In the genomic region with DNA sequence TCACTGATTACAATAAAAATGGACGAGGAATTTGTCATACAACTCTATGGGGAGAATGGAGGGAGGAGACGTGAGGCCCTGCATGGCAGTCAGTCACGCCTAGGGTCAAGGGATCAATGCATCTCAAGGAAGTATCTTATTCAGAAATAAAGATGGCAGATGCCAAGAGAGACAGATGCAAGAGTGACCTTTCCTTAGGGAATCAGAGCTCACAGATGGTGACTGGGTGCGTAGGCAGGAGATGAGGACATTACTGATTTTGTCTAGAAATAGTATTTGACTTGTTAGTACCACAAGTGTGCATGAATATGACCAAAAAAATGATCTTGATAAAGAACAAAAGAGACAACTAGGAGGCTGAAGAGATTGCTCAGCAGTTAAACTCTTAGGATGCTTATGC, we compare ENCODE assay signal across 32 mouse cellular contexts. TPM values are rescaled to one million over a fixed set of nuclear protein-coding genes. Genes with fewer than 3 reads are reported as not detected.
DNase-seq lines count a peak whose midpoint lies in the region; ATAC-seq lines count a peak whose summit lies in the region.
"Had no signal": no experiment of that assay in that cellular context is flagged by ENCODE, and none has a peak within 500 bp of the region (broad histone marks: within the 10 kb centered on the region; RNA-seq: fewer than 3 reads in every experiment).

No protein-coding gene starts in this region.

- no peaks in the 10 kb centered on the region for H3K27me3 ChIP-seq in neural tube, embryonic 15.5 days (replicated peaks)
- H3K27me3 ChIP-seq: embryonic facial prominence, embryonic 12.5 days; liver, embryonic 12.5 days; midbrain, embryonic 12.5 days had no signal

- H3K4me1 ChIP-seq in neural tube, embryonic 15.5 days: no peaks in the 10 kb centered on the region
- H3K4me1 ChIP-seq: embryonic facial prominence, embryonic 12.5 days; liver, embryonic 12.5 days; midbrain, embryonic 12.5 days had no signal

- peak; percentile 10 for DNase-seq in embryo, embryonic 11 days
- DNase-seq in embryo, embryonic 10 days (ENCODE audit: low spot score): no peak
- peak; percentile 28 for DNase-seq in layer of hippocampus, adult 11-12 months (ENCODE audit: low spot score)
- DNase-seq in layer of hippocampus, adult 9-10 months (ENCODE audit: low spot score): no peak
- peak; percentile 52 to 68 for DNase-seq in right cerebral cortex, adult 2 months (ENCODE audit: low spot score in 2 of 2)
- DNase-seq in right cerebral cortex, adult 18-20 months: no peak
- DNase-seq: adrenal gland, postnatal 10 days; cerebellum, adult 11 months; cerebellum, postnatal 10 days; gastrocnemius, adult 2 months; gastrocnemius, postnatal 36 days; heart, adult 18-20 months; heart, postnatal 36 days; kidney, adult 9 months; kidney, postnatal 10 days; left cerebral cortex, postnatal 4 days; liver, postnatal 0 days; lung, postnatal 36 days; retina, postnatal 1 day; spleen, adult 18-20 months; thymus, adult 18-20 months; thymus, postnatal 25 days had no signal

- no peak for ATAC-seq in neural tube, embryonic 15.5 days (ENCODE audit: low FRiP score)
- ATAC-seq: forebrain, embryonic 14.5 days; intestine, postnatal 0 days; liver, embryonic 12.5 days; liver, postnatal 0 days; Patski had no signal

- no peak overlapping the region for H3K9ac ChIP-seq in neural tube, embryonic 15.5 days (replicated peaks)
- H3K9ac ChIP-seq: embryonic facial prominence, embryonic 12.5 days; liver, embryonic 12.5 days; liver, postnatal 0 days; midbrain, embryonic 12.5 days had no signal

- no peak overlapping the region for H3K4me2 ChIP-seq in neural tube, embryonic 15.5 days
- H3K4me2 ChIP-seq: embryonic facial prominence, embryonic 12.5 days; heart, embryonic 11.5 days; liver, embryonic 12.5 days; midbrain, embryonic 12.5 days had no signal

- H3K36me3 ChIP-seq in neural tube, embryonic 15.5 days: no peaks in the 10 kb centered on the region
- H3K36me3 ChIP-seq: embryonic facial prominence, embryonic 12.5 days; liver, embryonic 12.5 days; midbrain, embryonic 12.5 days had no signal

- H3K27ac ChIP-seq in neural tube, embryonic 15.5 days (replicated peaks): no peak overlapping the region
- H3K27ac ChIP-seq: embryonic facial prominence, embryonic 12.5 days; gastrocnemius, adult 2 months; left cerebral cortex, adult 2 months; liver, embryonic 12.5 days; midbrain, embryonic 12.5 days had no signal

- H3K9me3 ChIP-seq in neural tube, embryonic 15.5 days (replicated peaks): no peaks in the 10 kb centered on the region
- H3K9me3 ChIP-seq: embryonic facial prominence, embryonic 12.5 days; liver, embryonic 12.5 days; midbrain, embryonic 12.5 days had no signal

- H3K4me3 ChIP-seq in neural tube, embryonic 15.5 days (replicated peaks): no peak overlapping the region
- H3K4me3 ChIP-seq: embryonic facial prominence, embryonic 12.5 days; gastrocnemius, adult 2 months; left cerebral cortex, adult 2 months; liver, embryonic 12.5 days; midbrain, embryonic 12.5 days had no signal

- 61% methylated on average over 4 of the region's 4 CpGs for WGBS in neural tube, embryonic 15.5 days

RNA-seq across cellular contexts. Expression of a gene that starts 21.6 kb away (rescaled TPM):
- 0.78 and 1.0 TPM in 2 replicates for polyA plus RNA-seq in neural tube, embryonic 15.5 days (2015; fragmentation: Nextera tagmentation; extraction: Ambion mirVana)
- polyA plus RNA-seq: large intestine, adult 2 months; liver, embryonic 12.5 days; liver, postnatal 0 days had no signal

RNA-seq across cellular contexts. Expression of a gene that starts 22.4 kb away (rescaled TPM):
- polyA plus RNA-seq in neural tube, embryonic 15.5 days (2015; fragmentation: Nextera tagmentation; extraction: Ambion mirVana): 7.3 and 8.5 TPM in 2 replicates

Comparison
In these comparisons a context has a peak if more than half of its experiments do, and no peak if none do; other contexts are left out.
1. DNase-seq: peak in embryo, embryonic 11 days (single experiment), layer of hippocampus, adult 11-12 months (single experiment) and right cerebral cortex, adult 2 months (2 of 2); none in embryo, embryonic 10 days (single experiment), layer of hippocampus, adult 9-10 months (single experiment) and right cerebral cortex, adult 18-20 months (single experiment).